9 mouse cellular contexts compared by ENCODE assay signal in genomic region chr9:108450292-108451169, GRCm38 (mm10). TPM values are rescaled to one million over a fixed set of nuclear protein-coding genes. Genes with fewer than 3 reads are reported as not detected.
DNase-seq lines count a peak whose midpoint lies in the region; ATAC-seq lines count a peak whose summit lies in the region.
"Had no signal": no experiment of that assay in that cellular context is flagged by ENCODE, and none has a peak within 500 bp of the region (broad histone marks: within the 10 kb centered on the region; RNA-seq: fewer than 3 reads in every experiment).

No protein-coding gene starts in this region.

- H3K9ac ChIP-seq in heart, embryonic 15.5 days = peak overlapping the region; percentile 74
- H3K9ac ChIP-seq in midbrain, embryonic 13.5 days (replicated peaks) = peak overlapping the region; percentile 83

- peak; percentile 39 for DNase-seq in cerebellum, adult 9-11 months
- DNase-seq in cerebellum, postnatal 25 days = peak; percentile 45 to 62
- peak; percentile 68 for DNase-seq in left cerebral cortex, postnatal 4 days
- DNase-seq in spleen, adult 18-20 months = no peak
- no peak for DNase-seq in thymus, postnatal 4 days

- no peak for ATAC-seq in cerebellum, adult (ENCODE audit: insufficient number of reproducible peaks, low FRiP score, low TSS enrichment)
- peak; percentile 71 for ATAC-seq in heart, embryonic 15.5 days (replicated peaks; ENCODE audit: insufficient number of reproducible peaks, insufficient read depth, low FRiP score, low read depth)
- ATAC-seq in midbrain, embryonic 13.5 days = peak; percentile 69

- no peaks in the 10 kb centered on the region for H3K9me3 ChIP-seq in heart, embryonic 15.5 days (replicated peaks)
- no peaks in the 10 kb centered on the region for H3K9me3 ChIP-seq in midbrain, embryonic 13.5 days

- WGBS in heart, embryonic 15.5 days = 34% methylated on average over 21 of the region's 21 CpGs
- WGBS in midbrain, embryonic 13.5 days = 52% methylated on average over 21 of the region's 21 CpGs

- peaks cover 14% of the 10 kb centered on the region for H3K36me3 ChIP-seq in heart, embryonic 15.5 days
- H3K36me3 ChIP-seq in midbrain, embryonic 13.5 days = peaks cover 18% of the 10 kb centered on the region

- H3K27ac ChIP-seq in heart, embryonic 15.5 days = peak overlapping the region; percentile 94
- peak overlapping the region; percentile 93 for H3K27ac ChIP-seq in midbrain, embryonic 13.5 days

- intact Hi-C loops in left cerebral cortex, postnatal 4 days (cut with DNase I) = loop anchor here (5.0 kb wide), 1 partner anchor 48 kb away; no protein-coding TSS in a partner anchor

- peak overlapping the region; percentile 94 for H3K4me2 ChIP-seq in heart, embryonic 15.5 days
- H3K4me2 ChIP-seq in midbrain, embryonic 13.5 days (replicated peaks) = peak overlapping the region; percentile 74

- peak overlapping the region; percentile 70 for H3K4me3 ChIP-seq in heart, embryonic 15.5 days
- peak overlapping the region; percentile 61 for H3K4me3 ChIP-seq in midbrain, embryonic 13.5 days (replicated peaks)

- H3K27me3 ChIP-seq in heart, embryonic 15.5 days = no peaks in the 10 kb centered on the region
- no peaks in the 10 kb centered on the region for H3K27me3 ChIP-seq in midbrain, embryonic 13.5 days

- peaks cover 47% of the 10 kb centered on the region for H3K4me1 ChIP-seq in heart, embryonic 15.5 days (replicated peaks)
- H3K4me1 ChIP-seq in midbrain, embryonic 13.5 days (replicated peaks) = peaks cover 54% of the 10 kb centered on the region

RNA-seq across cellular contexts. Expression of gene Ccdc71, which starts 9.8 kb away (rescaled TPM):
- polyA plus RNA-seq in heart, embryonic 15.5 days (2015; fragmentation: Nextera tagmentation; extraction: Ambion mirVana) = 32.2 and 42.1 TPM in 2 replicates
- total RNA-seq in left cerebral cortex, postnatal 4 days (2021) = 10 to 100 TPM; 44.3 to 45.7 TPM
- 59.7 and 63.5 TPM in 2 replicates for polyA plus RNA-seq in midbrain, embryonic 13.5 days (2015; fragmentation: Nextera tagmentation; extraction: Ambion mirVana)

RNA-seq across cellular contexts. Expression of gene Klhdc8b, which starts 10.8 kb away (rescaled TPM):
- polyA plus RNA-seq in heart, embryonic 15.5 days (2015; fragmentation: Nextera tagmentation; extraction: Ambion mirVana) = 95.7 and 103 TPM in 2 replicates
- 10 to 100 TPM; 32.7 to 37.9 TPM for total RNA-seq in left cerebral cortex, postnatal 4 days (2021)
- 75.7 and 84.8 TPM in 2 replicates for polyA plus RNA-seq in midbrain, embryonic 13.5 days (2015; fragmentation: Nextera tagmentation; extraction: Ambion mirVana)

RNA-seq across cellular contexts. Expression of gene BC048562, which starts 14.2 kb away (rescaled TPM):
- polyA plus RNA-seq in heart, embryonic 15.5 days (2015; fragmentation: Nextera tagmentation; extraction: Ambion mirVana) = not detected in 2 replicates
- not detected for total RNA-seq in left cerebral cortex, postnatal 4 days (2021)
- polyA plus RNA-seq in midbrain, embryonic 13.5 days (2015; fragmentation: Nextera tagmentation; extraction: Ambion mirVana) = not detected in 2 replicates
- polyA plus RNA-seq: C2C12 had no signal

RNA-seq across cellular contexts. Expression of gene Ccdc36, which starts 22.2 kb away (rescaled TPM):
- polyA plus RNA-seq in heart, embryonic 15.5 days (2015; fragmentation: Nextera tagmentation; extraction: Ambion mirVana) = 0.84 and 1.1 TPM in 2 replicates
- total RNA-seq in left cerebral cortex, postnatal 4 days (2021) = under 1 TPM in 1 of 2 experiments, not detected in 1; 0.42 TPM
- polyA plus RNA-seq in midbrain, embryonic 13.5 days (2015; fragmentation: Nextera tagmentation; extraction: Ambion mirVana) = 1.3 and 1.7 TPM in 2 replicates
- polyA plus RNA-seq: C2C12 had no signal

RNA-seq across cellular contexts. Expression of gene Lamb2, which starts 29.0 kb away (rescaled TPM):
- 55.5 and 64.2 TPM in 2 replicates for polyA plus RNA-seq in heart, embryonic 15.5 days (2015; fragmentation: Nextera tagmentation; extraction: Ambion mirVana)
- 10 to 100 TPM; 29.2 to 29.9 TPM for total RNA-seq in left cerebral cortex, postnatal 4 days (2021)
- 20.0 and 24.1 TPM in 2 replicates for polyA plus RNA-seq in midbrain, embryonic 13.5 days (2015; fragmentation: Nextera tagmentation; extraction: Ambion mirVana)

Comparison
In these comparisons a context has a peak if more than half of its experiments do, and no peak if none do; other contexts are left out.
1. DNase-seq: peak in cerebellum, adult 9-11 months (single experiment), cerebellum, postnatal 25 days (2 of 2) and left cerebral cortex, postnatal 4 days (single experiment); none in spleen, adult 18-20 months (0 of 2) and thymus, postnatal 4 days (single experiment).